Mouse (Mus musculus): ENCODE measurements at regions not wholly inside any gene's neighbourhood (a gene's known extent, or its start where the extent isn't known, plus 50 kb on each side); places are given as distances from the start of the nearest gene placed in this dataset.

DNA sequence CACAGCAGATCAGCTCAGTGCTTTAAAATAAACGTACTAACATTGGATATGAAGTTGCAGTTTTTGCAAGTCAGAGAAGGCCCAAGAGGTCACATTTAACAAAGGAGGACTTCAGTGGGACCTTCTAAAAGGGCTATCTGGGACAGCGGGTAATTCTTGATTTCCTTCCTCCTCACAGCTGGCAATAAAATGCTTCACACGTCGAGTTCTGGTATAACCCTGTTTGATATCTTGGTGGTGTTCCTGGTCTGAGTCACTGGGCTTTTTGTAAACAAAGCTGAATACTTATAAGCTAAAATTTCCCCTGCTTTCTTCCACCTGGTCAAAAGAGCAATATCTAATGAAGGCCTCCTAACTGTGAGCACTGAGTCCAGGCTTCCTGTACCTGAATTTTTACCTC, 187.9 kb downstream of the Rnd3 start:
- Histone ChIP-seq H3K9me3 (no peaks in the 10 kb centered on the region), H3K4me2 (no peak overlapping the region), H3K27me3 (no peaks in the 10 kb centered on the region), H3K9ac (no peak overlapping the region), H3K27ac (no peak overlapping the region), H3K36me3 (replicated peaks) (no peaks in the 10 kb centered on the region), H3K4me3 (replicated peaks) (no peak overlapping the region), H3K4me1 (peaks cover 7% of the 10 kb centered on the region; the same call in 1 of the 2 replicates)
- ATAC-seq (ENCODE audit: low FRiP score) = no peak
- WGBS = 76% methylated on average over 4 of the region's 4 CpGs

DNA sequence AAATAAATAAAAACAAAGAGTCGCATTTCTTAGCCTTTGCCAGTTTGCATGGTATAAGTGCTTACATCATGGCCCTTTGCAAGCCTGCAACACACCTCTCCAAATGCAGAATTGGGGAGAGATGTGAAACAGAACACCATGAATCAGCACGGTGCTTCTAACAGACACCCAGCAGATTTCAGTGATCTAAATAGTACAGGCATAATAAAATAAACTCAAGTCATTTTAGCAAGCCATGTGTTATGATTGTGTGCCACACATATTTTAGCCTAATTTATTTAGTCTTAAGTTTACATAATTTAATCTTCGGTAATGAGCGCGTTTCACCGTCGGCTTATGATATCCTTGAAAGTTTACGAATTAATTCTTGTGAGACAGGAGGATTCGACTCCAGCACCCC, 189.6 kb downstream of the Rnd3 start:
- 91% methylated on average over 9 of the region's 9 CpGs for WGBS

DNA sequence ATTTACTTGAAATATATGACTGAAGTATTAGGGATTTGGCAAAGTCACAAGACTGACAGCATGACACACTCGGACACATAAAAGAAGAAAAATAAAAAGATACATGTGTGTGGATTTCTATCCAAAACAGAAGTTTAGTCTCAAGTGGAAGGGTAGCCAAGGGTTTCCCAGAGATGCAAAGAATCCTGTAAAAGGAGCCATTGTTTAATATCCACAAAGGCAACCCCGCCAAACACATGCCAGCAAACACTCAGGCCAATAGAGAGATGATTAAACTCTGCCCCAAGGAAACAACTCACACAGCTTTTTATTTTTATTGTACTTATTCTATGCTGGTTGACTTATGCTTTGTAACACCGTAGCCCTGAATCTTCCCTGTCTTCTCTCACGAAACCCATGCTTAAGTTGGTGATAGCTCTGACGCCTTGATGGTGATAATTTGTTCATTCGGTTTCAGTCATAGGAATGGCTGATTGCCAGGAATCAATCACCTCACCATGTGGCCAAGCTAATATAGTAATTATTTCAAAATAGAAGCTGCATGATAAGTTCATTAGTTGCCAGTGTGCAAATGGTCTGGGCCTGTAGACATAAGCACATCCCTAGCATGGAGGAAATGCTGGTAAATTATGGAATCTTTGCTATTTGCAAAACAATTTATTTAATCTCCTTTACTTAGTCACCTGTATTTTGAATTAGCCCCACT, 194.4 kb downstream of the Rnd3 start:
- 35% methylated on average over 6 of the region's 6 CpGs for WGBS
- peak; percentile 23; the same call in 1 of the 2 replicates for ATAC-seq (ENCODE audit: low FRiP score)
- Histone ChIP-seq H3K27ac (no peak overlapping the region), H3K4me3 (replicated peaks) (no peak overlapping the region), H3K9ac (no peak overlapping the region), H3K27me3 (no peaks in the 10 kb centered on the region), H3K4me1 (peaks cover 6% of the 10 kb centered on the region; the same call in 1 of the 2 replicates), H3K36me3 (replicated peaks) (no peaks in the 10 kb centered on the region), H3K4me2 (no peak overlapping the region), H3K9me3 (no peaks in the 10 kb centered on the region)

More for the DNA sequence above, 189.6 kb downstream of the Rnd3 start:
- peaks cover 4% of the 10 kb centered on the region; the same call in 1 of the 2 replicates for H3K4me1 ChIP-seq
- no peak overlapping the region for H3K4me2 ChIP-seq
- H3K36me3 ChIP-seq (replicated peaks) = no peaks in the 10 kb centered on the region
- H3K27ac ChIP-seq = no peak overlapping the region
- H3K9me3 ChIP-seq = no peaks in the 10 kb centered on the region
- H3K4me3 ChIP-seq (replicated peaks) = no peak overlapping the region
- no peak overlapping the region for H3K9ac ChIP-seq
- ATAC-seq (ENCODE audit: low FRiP score) = no peak
- H3K27me3 ChIP-seq = no peaks in the 10 kb centered on the region

DNA sequence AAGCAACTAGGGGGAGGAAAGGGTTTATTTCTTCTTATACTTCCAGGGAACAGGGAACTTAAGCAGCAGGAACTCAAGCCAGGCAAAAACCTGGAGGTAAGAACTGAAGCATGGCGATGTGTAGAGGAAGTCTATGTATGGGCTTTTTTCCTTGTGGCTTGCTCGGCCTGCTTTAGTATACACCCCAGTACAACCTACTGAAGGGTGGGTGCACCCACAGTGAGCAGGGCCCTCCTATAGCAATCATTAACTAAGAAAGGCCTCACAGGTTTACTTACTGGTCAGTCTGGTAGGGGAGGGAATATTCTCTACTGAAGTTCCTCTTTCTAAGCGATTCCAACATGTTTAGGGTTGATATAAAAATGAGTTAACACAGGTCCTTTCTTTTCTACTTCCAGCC, 197.9 kb downstream of the Rnd3 start:
- no peak overlapping the region for H3K4me2 ChIP-seq
- no peaks in the 10 kb centered on the region for H3K36me3 ChIP-seq (replicated peaks)
- H3K27me3 ChIP-seq = no peaks in the 10 kb centered on the region
- H3K27ac ChIP-seq = no peak overlapping the region
- no peaks in the 10 kb centered on the region for H3K9me3 ChIP-seq
- no peak for ATAC-seq (ENCODE audit: low FRiP score)
- no peak overlapping the region for H3K9ac ChIP-seq
- 96% methylated on average over 3 of the region's 3 CpGs for WGBS
- H3K4me1 ChIP-seq = peaks cover 6% of the 10 kb centered on the region; the same call in 1 of the 2 replicates
- H3K4me3 ChIP-seq (replicated peaks) = no peak overlapping the region

DNA sequence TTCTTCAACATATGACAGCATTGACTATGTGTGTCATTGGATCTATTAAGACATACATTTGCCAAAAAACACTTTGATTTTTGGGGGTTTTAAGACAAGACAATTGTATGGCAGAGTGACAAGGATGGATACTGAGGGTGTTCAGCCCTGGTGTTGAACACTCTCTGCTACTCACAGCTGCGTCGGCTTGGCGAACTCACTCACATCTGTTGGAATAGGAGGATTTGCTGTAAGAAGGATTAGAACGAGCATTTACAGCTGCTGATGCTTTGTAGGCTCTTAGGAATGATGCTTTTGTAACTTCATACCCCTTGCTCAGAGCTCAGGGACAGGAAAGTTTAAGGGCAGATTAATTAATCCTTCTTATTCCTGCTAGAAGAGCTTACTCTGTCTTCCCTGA, 199.2 kb downstream of the Rnd3 start:
- Histone ChIP-seq H3K9ac (no peak overlapping the region), H3K36me3 (replicated peaks) (no peaks in the 10 kb centered on the region), H3K27ac (no peak overlapping the region), H3K9me3 (no peaks in the 10 kb centered on the region), H3K4me3 (replicated peaks) (no peak overlapping the region), H3K4me2 (no peak overlapping the region), H3K4me1 (peaks cover 7% of the 10 kb centered on the region; the same call in 1 of the 2 replicates), H3K27me3 (no peaks in the 10 kb centered on the region)
- ATAC-seq (ENCODE audit: low FRiP score) = no peak
- WGBS = 86% methylated on average over 4 of the region's 4 CpGs

DNA sequence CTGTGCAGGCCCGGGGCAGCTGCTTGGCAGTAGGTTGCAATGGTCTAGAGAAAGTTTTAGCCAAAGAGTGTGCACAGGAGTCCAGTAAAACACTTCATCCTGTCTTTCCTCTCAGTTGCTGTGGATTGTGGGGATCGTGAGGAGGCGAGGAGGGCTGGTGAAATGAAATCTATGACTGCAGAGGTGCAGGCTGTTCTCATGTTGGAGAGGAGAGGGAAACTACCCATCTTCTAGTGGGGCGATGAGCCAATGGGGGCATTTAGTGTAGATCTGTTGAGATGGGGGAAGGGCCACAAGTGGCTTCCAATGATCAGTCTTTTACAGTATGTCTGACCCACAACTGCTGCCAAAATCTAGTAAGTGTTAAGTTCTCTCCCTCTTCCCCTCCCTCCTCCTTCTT, 203.4 kb downstream of the Rnd3 start:
- H3K4me1 ChIP-seq = 0 out of 2 replicates have a peak, but pooled peaks cover 2% of the 10 kb centered on the region
- H3K27ac ChIP-seq = no peak overlapping the region
- no peaks in the 10 kb centered on the region for H3K27me3 ChIP-seq
- WGBS = 87% methylated on average over 4 of the region's 4 CpGs
- no peak overlapping the region for H3K4me3 ChIP-seq (replicated peaks)
- ATAC-seq (ENCODE audit: low FRiP score) = no peak
- no peak overlapping the region for H3K9ac ChIP-seq
- no peak overlapping the region for H3K4me2 ChIP-seq
- no peaks in the 10 kb centered on the region for H3K9me3 ChIP-seq
- H3K36me3 ChIP-seq (replicated peaks) = no peaks in the 10 kb centered on the region

DNA sequence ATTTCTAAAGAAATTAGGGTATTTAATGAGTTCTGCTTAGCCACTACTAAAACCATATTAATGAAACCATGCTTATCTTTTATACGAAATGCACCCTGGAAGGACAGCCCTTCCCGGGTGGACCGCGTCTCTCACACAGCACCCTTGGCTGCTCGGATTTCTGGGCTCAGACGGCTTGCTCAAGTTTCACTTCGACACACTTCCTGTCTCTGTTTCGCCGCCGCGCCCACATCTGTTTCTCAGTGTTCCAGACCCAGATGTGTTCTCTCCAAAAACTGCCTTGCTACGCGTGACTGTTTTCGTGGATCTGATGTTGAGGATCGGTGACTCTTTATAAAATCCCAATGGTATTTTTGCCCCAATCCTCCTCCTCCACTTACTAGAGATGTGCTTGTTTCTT, 205.7 kb downstream of the Rnd3 start:
- ATAC-seq (ENCODE audit: low FRiP score) = no peak
- H3K27ac ChIP-seq = no peak overlapping the region
- no peaks in the 10 kb centered on the region for H3K36me3 ChIP-seq (replicated peaks)
- no peak overlapping the region for H3K4me2 ChIP-seq
- 87% methylated on average over 15 of the region's 15 CpGs for WGBS
- H3K4me3 ChIP-seq (replicated peaks) = no peak overlapping the region
- no peak overlapping the region for H3K9ac ChIP-seq
- H3K27me3 ChIP-seq = no peaks in the 10 kb centered on the region
- 0 out of 2 replicates have a peak, but pooled peaks cover 2% of the 10 kb centered on the region for H3K4me1 ChIP-seq
- H3K9me3 ChIP-seq = no peaks in the 10 kb centered on the region

DNA sequence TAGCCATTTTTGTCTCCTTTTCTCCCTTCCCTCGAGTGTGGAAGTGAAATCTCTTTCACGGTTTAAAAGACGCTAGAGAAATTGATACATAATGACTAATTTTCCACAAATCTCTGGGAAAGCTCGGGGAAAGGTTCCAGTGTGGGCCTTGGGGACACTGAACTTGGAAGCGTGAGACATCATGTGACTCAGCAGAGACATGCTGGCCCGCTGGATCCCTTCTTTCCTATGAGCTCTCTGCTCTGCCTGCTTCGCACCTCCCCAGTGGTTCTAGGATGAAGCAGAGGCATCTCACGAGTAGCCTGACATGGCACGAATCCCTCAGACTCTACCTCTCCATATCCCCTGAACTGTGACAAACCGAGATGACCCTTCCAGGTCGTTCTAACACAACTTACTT, 206.2 kb downstream of the Rnd3 start:
- Histone ChIP-seq H3K4me2 (no peak overlapping the region), H3K4me3 (replicated peaks) (no peak overlapping the region), H3K36me3 (replicated peaks) (no peaks in the 10 kb centered on the region), H3K9me3 (no peaks in the 10 kb centered on the region), H3K27ac (no peak overlapping the region), H3K4me1 (0 out of 2 replicates have a peak, but pooled peaks cover 2% of the 10 kb centered on the region), H3K9ac (no peak overlapping the region), H3K27me3 (no peaks in the 10 kb centered on the region)
- no peak for ATAC-seq (ENCODE audit: low FRiP score)
- WGBS = 82% methylated on average over 11 of the region's 11 CpGs

DNA sequence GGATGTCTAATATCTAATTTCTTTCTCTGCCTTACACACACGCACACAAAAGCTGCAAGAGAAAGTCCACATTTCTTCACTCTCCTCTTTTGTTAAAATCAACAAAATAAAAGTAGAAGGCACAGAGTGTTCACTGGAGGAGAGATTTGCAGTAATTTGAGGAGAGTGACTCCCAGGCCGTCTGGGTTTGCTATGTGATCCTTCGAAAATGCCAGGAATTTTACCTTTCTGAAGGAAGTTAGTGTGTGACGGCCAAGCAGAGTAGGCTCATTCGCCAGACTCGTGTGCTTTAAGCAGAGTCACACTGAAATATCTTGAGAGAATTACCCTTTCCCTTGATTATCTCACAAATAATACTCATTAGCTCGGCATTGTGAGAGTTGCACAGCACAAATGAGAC, 216.0 kb downstream of the Rnd3 start:
- Histone ChIP-seq H3K4me1 (no peaks in the 10 kb centered on the region), H3K4me3 (replicated peaks) (no peak overlapping the region), H3K27ac (no peak overlapping the region), H3K4me2 (no peak overlapping the region), H3K9me3 (no peaks in the 10 kb centered on the region), H3K9ac (no peak overlapping the region), H3K27me3 (no peaks in the 10 kb centered on the region), H3K36me3 (replicated peaks) (no peaks in the 10 kb centered on the region)
- 19% methylated on average over 7 of the region's 7 CpGs for WGBS
- ATAC-seq (ENCODE audit: low FRiP score) = no peak

DNA sequence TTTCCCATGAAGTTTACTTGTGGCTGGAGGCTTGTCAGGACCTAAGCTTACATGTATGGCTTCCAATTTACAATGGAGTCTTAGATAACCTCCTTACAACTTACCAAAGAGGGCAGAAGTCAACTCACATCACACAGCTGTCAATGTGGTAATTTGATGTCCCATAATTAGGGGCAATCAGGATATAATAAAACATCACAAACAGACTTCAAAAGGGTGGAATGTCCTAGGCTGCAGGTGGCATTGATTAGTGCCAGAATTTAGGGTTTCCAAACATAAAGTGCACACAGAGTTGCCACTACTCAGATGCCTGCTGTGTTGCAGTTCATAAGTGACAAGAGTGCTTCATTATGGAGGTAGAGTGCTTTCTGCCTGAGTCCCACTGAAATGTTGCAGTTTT, 227.9 kb downstream of the Rnd3 start:
- Histone ChIP-seq H3K4me3 (replicated peaks) (no peak overlapping the region), H3K36me3 (replicated peaks) (no peaks in the 10 kb centered on the region), H3K4me1 (peaks cover 18% of the 10 kb centered on the region), H3K9me3 (no peaks in the 10 kb centered on the region), H3K4me2 (no peak overlapping the region), H3K9ac (no peak overlapping the region), H3K27ac (no peak overlapping the region), H3K27me3 (no peaks in the 10 kb centered on the region)
- ATAC-seq (ENCODE audit: low FRiP score) = no peak

DNA sequence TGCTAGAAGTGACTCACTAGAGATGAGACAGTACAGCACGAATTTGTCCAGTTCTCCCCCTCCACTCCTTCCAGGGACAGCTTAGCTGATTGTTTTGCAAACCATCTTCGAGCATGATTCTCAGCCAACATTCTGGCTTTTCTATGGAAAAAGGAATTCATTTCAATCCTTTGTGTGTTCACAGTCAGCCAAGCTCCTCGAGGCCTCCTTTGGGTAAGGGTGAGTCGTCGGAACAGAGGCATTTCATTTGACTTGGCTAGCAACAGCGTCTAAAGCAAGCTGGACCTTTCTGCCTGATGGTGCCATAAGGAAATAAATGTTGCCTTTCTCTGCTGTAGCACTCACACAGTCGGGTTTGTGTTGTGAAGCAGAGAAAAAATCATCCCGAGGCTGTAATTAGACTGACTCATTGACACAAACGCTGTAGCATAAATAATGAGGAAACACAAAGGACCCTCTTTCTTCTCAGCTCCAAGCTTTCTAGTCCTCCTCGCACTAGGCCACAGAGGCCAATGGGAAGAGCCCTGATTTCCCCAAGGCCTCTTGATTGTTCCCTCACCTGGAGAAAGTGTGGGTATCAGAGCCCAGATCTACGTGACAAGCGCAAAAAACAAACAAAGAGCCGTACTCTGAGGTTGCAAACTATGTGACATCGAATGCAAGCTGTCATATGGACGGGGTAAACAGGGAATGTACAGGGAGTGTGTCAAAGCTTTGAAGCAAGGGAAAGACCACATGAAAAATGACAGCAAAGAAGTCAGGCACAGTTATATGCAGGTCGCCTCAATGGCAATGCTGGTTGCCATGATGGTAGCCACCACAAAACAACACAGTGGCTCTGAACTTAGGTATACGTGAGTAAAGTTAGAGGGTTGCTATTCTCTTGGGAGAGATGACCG, 232.3 kb downstream of the Rnd3 start:
- no peak overlapping the region for H3K9ac ChIP-seq
- no peak overlapping the region for H3K4me3 ChIP-seq (replicated peaks)
- peak; percentile 84 for ATAC-seq (ENCODE audit: low FRiP score)
- WGBS = 26% methylated on average over 18 of the region's 18 CpGs
- H3K4me2 ChIP-seq = no peak overlapping the region
- peaks cover 28% of the 10 kb centered on the region for H3K4me1 ChIP-seq
- H3K9me3 ChIP-seq = no peaks in the 10 kb centered on the region
- H3K27me3 ChIP-seq = no peaks in the 10 kb centered on the region
- H3K36me3 ChIP-seq (replicated peaks) = no peaks in the 10 kb centered on the region
- peak overlapping the region; percentile 78 for H3K27ac ChIP-seq

DNA sequence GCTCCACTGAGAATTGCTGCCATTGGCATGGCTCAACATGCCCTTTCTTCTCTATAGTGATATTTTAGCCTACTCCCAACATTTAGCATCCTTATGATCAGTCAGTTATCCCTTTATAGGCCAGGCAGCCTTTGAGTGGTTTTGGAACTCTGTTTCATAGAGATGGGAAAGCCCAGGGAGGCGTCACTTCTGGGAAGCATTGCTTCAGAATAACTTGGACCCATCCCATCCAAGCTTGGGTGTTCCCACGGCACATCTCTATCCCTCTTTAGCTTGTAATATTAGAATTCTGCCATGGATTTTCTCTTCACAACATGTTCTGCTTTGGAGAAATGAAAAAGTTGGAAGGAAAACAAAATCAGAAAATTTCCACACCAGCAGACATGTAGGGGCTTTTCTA, 233.8 kb downstream of the Rnd3 start:
- 92% methylated on average over 2 of the region's 2 CpGs for WGBS
- Histone ChIP-seq H3K4me2 (no peak overlapping the region), H3K9me3 (no peaks in the 10 kb centered on the region), H3K27me3 (no peaks in the 10 kb centered on the region), H3K36me3 (replicated peaks) (no peaks in the 10 kb centered on the region), H3K27ac (no peak overlapping the region), H3K4me1 (peaks cover 28% of the 10 kb centered on the region), H3K9ac (no peak overlapping the region), H3K4me3 (replicated peaks) (no peak overlapping the region)
- ATAC-seq (ENCODE audit: low FRiP score) = no peak
